Mouse (Mus musculus) right cerebral cortex, postnatal 10 days (tissue): ENCODE results near the gene Mt3.
"Not testable (repeated sequence)": the region's sequence is repeated elsewhere in the genome, so short reads cannot be mapped to it uniquely, and the experiment has no call there.

ENCODE experiments used
- DNase-seq, 2 experiments: peaks; one replicate each; pipeline ENCODE4 v3.0.0; 2021; ENCODE audit warnings: low spot score in 2 of 2

Mt3 gene

DNA sequence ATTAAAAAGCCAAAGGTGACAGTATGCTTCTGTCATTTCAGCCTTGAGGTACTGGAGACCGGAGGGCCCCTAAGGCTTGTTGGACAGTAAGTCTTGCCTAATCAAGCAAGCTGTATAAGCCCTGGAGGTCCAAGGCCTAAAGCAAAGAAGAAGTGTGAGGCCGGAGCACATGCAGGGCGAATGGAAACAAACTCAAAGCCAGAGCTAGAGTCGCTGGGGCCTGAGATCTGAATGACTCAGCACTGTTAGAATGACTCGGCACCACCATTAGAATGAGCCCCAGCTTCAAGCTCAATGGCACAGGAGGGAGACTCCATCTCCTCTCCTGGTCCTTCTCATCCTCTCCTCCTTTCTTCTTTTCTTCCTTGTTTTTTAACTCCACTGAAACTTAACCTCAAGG, 1.5 kb upstream of the Mt3 start:
- no peak for DNase-seq

GRCm38 (mm10) chr8:94153451-94153850, 1.0 kb downstream of the Mt3 start:
- DNase-seq, result peak in 1 of 2 experiments; percentile 43

- peak; percentile 60 to 74 for DNase-seq
Measured at GRCm38 (mm10) chr8:94154537-94154936, 2.1 kb downstream of the Mt3 start.

- no peak for DNase-seq
Measured at GRCm38 (mm10) chr8:94156092-94156491, 3.7 kb downstream of the Mt3 start.

DNA sequence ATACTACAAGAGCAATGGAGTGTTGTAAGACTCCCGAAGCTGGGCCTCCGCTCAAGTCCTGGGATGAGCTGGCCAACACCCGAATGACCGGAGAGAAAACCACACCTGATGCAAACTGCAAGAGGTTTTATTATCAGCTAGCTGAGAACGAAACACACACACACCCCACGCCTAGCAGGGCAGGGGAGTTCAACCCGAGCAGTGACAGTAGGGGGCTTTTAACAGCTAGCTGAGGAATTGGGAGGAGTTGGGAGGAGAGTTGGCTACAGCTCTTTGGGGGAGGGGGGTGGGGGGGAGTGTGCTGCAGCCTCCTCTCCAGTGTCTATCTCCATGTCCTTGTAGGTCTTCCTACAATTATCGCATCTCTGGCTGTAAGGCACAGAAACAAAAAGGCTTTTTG, 13.4 kb downstream of the Mt3 start:
- DNase-seq, result not testable (repeated sequence)

DNA sequence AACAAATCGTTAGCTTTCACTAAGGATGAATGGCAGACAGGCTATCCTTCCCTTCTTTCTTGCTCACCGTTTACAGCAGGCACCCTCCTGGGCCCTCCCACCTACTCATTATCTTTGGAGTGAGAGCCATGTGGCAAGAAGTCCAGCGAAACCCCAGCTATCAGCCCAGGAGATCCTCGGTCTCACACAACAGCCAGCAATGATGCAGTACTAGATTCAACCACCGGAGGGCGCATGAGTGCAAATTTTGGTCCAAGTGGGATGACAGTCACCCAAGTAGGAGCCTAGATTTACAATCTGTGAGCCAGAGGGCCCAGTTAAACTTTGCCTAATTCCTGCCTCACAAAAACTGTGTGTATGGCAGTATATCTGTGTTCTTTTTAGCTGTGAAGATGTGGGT, 14.8 kb downstream of the Mt3 start:
- DNase-seq, result peak; percentile 91 to 95

DNA sequence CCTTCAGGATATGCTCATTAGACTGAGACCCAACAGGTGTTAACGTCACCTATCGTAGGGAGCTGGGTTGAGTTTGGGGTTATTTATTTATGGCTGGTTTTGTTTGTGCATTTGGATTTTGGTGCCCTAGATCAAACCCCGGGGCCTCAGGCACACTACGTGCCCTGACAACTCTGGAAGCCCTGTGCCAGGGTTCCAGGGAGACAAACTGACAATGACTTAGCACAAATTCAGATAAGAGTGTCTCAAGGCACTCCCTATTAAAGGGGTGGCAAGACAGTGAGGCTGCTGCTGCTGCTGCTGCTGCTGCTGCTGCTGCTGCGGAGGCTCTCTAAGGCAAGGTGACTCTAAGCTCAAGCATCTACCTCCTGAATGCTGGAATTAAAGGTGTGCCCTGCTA, 17.1 kb downstream of the Mt3 start:
- no peak for DNase-seq

GRCm38 (mm10) chr8:94171321-94171755, 18.9 kb downstream of the Mt3 start:
- DNase-seq, result peak in 1 of 2 experiments; percentile 51

DNA sequence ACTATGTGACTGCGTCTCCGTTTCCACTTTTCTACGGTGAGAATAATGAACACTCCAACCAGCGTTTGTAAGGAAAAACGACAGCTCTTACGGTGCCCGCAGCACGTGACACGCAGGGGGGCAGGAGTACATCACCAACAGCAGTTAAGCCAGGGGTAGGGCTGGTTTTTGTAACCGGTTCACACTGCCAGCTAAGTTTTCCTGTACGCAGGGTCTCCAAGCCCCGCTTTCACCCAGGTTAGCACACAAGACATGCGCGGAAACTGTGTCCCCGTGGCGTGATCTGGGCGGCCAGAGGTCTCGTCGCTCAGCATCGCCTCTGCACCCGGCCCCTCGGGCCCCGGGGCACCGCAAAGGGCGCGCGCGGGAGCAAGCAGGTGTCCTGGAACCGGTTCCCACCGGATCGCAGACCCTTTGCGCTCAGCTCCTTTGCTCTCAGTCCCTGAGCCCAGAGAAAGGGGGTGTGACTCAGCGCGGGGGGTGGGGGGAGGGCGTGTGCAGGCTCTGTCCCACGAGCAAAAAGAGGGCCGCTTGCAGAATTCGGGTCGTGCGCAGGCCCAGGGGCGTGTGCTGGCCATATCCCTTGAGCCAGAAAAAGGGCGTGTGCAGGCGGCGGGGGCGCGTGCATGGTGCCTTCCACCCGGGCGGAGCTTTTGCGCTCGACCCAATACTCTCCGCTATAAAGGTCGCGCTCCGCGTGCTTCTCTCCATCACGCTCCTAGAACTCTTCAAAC, 19.8 kb downstream of the Mt3 start, which contains the start of gene Mt2:
Gene Mt2 (plus strand): TSS at position 590 of the 734 bp plus-strand sequence.
- DNase-seq, result peak; percentile 84 to 85

- no peak for DNase-seq
Measured at GRCm38 (mm10) chr8:94172809-94173732, 20.7 kb downstream of the Mt3 start.

DNA sequence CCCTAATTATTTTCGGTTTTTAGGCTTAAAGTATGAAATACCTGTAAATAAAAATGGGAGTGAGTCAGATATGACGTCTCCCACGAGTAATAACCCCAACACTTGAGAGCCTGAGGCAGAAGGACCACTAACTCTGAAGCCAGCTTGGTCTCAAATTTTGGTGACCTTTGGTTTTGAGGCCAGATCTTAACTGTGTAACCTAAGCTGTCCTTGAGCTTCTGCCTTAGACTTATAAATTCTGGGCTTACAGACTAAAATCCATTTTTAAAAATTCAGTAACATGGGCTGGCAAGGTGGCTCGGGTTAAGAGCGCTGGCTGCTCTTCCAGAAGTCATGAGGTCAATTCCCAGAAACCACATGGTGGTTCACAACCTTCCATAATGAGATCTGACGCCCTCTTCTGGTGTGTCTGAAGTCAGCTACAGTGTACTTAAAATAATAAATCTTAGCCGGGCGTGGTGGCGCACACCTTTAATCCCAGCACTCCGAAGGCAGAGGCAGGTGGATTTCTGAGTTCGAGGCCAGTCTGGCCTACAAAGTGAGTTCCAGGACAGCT, 21.5 kb downstream of the Mt3 start:
- no peak for DNase-seq

GRCm38 (mm10) chr8:94174619-94175213, 22.3 kb downstream of the Mt3 start:
- DNase-seq, result no peak

DNA sequence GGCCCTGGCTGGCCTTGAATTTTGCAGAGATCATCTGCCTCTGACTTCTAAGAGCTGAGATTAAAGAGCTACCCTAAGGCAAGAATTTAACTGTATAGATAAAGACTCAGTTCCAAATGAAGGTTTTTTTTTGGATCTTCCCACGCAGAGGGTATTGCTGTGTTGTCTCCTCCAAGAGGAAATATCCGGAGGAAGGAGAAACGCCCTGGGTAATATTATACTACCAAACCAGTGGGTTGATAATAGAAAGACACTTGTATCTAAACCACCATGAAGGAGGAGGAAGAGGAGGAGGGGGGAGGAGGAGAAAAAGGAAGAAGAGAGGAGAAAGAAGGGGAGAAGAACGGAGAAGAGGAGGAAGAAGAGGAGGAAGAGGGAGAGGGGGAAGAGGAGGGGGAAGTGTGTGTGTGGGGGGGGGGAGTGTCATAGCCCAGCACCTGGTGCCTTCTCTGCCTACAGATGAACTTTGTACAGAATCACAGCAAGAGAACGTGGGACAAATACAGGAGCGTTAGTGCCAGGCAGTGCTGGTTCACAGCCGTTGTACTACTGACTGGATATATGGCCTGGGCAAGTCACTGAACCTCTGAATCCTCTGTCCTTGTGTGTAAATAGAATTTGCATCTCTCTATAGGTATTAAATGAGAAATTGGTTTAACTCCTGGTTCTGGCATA, 25.4 kb downstream of the Mt3 start:
- DNase-seq, result no peak

DNA sequence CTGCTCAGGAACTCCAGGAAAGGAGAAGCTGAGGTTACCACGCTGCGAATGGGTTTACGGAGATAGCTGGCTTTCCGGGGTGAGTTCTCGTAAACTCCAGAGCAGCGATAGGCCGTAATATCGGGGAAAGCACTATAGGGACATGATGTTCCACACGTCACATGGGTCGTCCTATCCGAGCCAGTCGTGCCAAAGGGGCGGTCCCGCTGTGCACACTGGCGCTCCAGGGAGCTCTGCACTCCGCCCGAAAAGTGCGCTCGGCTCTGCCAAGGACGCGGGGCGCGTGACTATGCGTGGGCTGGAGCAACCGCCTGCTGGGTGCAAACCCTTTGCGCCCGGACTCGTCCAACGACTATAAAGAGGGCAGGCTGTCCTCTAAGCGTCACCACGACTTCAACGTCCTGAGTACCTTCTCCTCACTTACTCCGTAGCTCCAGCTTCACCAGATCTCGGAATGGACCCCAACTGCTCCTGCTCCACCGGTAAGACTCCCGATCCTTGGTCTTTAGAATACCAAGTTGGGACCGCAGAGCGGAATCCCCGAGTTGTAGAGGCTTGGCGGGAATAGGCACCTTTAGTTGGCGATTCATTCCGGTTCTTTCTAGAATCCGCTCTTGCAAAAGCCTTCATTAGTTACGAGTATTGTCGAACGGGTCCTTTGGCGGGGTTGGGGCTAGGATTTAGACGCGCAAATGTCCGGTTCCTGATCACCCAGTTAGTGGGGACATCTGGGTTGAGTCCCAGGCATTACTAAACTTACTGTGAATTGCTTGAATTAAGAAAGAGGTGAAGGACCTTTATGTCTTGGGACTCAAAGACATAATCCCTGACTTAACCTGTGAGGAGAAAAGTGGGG, 26.7 kb downstream of the Mt3 start, which contains the start of gene Mt1:
Gene Mt1 (plus strand): TSS at position 226 of the 856 bp plus-strand sequence.
- peak; percentile 92 for DNase-seq

- DNase-seq, result no peak
Measured at GRCm38 (mm10) chr8:94179713-94180560, 27.5 kb downstream of the Mt3 start.

- DNase-seq, result no peak
Measured at GRCm38 (mm10) chr8:94180561-94180908, 28.1 kb downstream of the Mt3 start.

DNA sequence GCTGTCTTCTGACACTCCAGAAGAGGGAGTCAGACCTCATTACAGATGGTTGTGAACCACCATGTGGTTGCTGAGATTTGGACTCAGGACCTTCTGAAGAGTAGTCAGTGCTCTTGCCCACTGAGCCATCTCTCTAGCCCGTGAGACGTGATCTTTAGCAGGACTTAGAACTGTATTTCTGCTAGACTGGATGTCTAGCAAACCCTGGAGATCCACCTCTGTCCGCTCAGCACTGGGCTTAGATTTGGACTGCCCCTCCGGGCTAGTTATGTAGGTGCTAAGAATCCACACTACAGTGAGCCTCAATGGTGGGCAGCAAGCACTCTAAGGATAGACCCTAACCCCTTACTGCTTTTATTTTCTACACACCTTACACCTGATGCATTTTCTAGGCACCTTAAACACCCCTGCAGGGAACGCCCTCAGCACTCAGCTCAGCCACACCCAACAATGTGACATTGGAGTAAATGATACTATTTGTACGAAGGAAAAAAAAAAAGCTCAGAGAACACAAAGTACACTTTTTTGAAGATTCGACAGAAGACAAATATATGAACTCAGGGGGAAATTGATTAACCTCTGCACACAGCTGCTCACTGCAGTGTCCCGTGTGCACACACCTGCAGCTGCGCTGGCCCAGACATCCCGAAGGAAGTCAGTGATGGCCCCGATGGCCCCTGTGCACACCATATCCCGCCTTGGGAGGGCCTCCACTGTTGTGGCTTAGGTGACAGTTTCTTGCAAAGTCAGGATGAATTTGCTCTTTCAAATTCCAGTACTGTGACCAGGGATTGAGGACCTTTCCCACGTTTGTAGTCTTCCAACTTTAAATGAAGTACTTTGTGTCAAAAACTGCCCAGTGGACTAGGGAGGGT, 29.9 kb downstream of the Mt3 start:
- no peak for DNase-seq

DNA sequence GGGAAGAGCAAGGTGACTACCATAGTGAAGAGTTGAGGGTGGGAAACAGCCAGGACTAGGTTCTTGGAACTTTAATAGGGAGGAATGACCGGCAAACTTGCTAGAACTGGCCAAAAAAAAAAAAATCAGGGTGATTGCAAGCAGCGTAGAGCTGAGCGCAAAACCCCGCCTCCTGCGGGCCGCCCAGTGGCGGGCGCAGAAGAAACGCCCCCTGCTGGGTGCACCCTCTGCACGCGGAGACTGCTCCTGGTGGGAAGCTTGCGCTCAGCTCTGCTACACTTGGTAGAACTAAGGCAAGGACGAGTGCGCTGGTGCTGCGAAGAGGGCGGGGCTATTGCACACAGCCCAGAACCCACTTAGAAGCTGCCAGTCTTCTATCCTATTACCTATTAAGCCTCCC, 30.7 kb downstream of the Mt3 start:
- DNase-seq, result peak; percentile 67 to 78
